Mouse (Mus musculus): ENCODE measurements around the gene Cntn1.

- TF ChIP-seq POLR2A (IDR thresholded peaks at IDR 0.05; ENCODE audit: borderline replicate concordance, extremely low read depth, low read depth, low read length), result no peak
- TF ChIP-seq CTCF (IDR thresholded peaks at IDR 0.05; ENCODE audit: insufficient read depth, low read length), result no peak
Measured at GRCm38 (mm10) chr15:92268341-92268740, 217.4 kb downstream of the Cntn1 start.

Data from lung, adult 2 months (tissue).